Mouse (Mus musculus): ENCODE measurements at regions not wholly inside any gene's neighbourhood (a gene's known extent, or its start where the extent isn't known, plus 50 kb on each side); places are given as distances from the start of the nearest gene placed in this dataset.

- DNase-seq (ENCODE audit: extremely low spot score in 1 of 2, low spot score in 2 of 2) = no peak
- intact Hi-C loops (cut with DNase I) = no loop called here
- Histone ChIP-seq H3K27ac (no peak overlapping the region), H3K4me3 (no peak overlapping the region)
- TF ChIP-seq CTCF (IDR thresholded peaks at IDR 0.05) = no peak
Observed at GRCm38 (mm10) chr7:66480446-66480845, 53.1 kb upstream of the Aldh1a3 start.

DNA sequence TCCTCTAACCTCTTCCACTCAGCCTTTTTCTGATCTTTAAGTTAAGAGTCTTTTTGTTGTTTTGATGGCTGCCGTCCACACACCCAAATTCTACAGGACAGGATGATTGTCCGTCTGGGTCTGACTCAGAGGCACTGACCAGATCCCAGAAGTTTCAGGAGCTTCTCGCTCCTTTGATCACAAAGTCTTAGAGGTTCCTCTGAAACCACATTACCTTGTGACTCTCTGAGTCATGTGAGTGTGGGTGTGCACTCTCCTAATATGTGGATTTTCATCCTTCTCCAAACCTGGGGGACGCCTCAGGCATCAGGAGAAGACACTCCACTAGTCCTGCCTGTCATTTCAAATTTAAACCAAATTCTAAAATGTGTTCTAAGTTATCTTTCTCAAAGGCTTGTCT lies 52.0 kb upstream of the Aldh1a3 start:
- TF ChIP-seq CTCF (IDR thresholded peaks at IDR 0.05) = no peak
- intact Hi-C loops (cut with DNase I) = no loop called here
- Histone ChIP-seq H3K4me3 (no peak overlapping the region), H3K27ac (no peak overlapping the region)
- DNase-seq (ENCODE audit: extremely low spot score in 1 of 2, low spot score in 2 of 2) = no peak

DNA sequence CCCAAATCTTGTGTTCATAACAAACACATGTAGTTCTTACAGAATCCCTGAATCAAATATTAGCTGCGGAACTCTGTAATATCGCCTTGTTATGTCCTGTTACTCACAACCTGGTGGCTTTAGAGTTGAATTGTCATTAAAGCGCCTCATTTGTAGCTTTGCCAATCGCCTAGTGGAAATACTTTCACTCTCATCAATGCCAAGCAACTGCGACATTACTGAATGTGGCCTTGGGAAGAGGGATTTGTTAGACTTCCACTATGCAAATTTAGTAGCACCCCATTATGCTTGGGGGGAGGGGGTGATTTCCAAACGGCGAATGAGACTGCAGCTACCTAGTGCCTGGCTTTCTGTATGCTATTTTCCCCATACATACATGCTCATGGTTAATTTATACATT lies 50.8 kb upstream of the Aldh1a3 start:
- DNase-seq (ENCODE audit: extremely low spot score in 1 of 2, low spot score in 2 of 2) = no peak
- no peak for TF ChIP-seq CTCF (IDR thresholded peaks at IDR 0.05)
- Histone ChIP-seq H3K4me3 (no peak overlapping the region), H3K27ac (no peak overlapping the region)
- intact Hi-C loops (cut with DNase I) = no loop called here

DNA sequence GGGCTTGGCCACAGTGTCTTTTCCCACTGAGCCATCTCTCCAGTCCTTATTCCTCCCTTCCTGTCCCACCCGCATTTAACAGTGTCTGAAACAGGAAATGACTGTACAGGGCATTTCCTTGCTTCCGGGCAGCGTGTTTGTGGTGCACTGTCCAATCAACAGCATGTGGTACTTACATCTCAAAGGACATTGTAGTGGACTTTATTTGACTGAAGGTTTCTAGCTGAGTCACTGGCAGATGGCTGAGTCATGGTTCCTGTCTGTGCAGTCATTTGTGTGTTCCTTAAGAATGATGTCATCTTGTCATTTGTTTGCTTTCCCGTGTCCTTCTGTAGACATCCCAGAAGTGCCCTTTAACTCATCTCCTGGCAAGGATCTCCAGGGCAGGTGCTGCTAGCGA lies 50.2 kb upstream of the Aldh1a3 start:
- no peak overlapping the region for H3K4me3 ChIP-seq
- intact Hi-C loops (cut with DNase I) = no loop called here
- no peak for TF ChIP-seq CTCF (IDR thresholded peaks at IDR 0.05)
- DNase-seq (ENCODE audit: extremely low spot score in 1 of 2, low spot score in 2 of 2) = no peak
- no peak overlapping the region for H3K27ac ChIP-seq
